Mouse (Mus musculus) thymus, adult 2 months (tissue): ENCODE results near the gene Col23a1.

Source experiments
- CTCF ChIP-seq: fragments of 200-500 bp; IDR thresholded peaks from 2 replicates; pipeline ENCODE4 v1.5.1; 2012; ENCODE audit warnings: mild to moderate bottlenecking, control low read depth, low read length, moderate library complexity, borderline replicate concordance; ENCODE audit not compliant: control insufficient read depth, poor library complexity, insufficient read depth; ENCODE audit errors: extremely low read depth
- POLR2A ChIP-seq: fragments of 200-500 bp; IDR thresholded peaks from 2 replicates; pipeline ENCODE4 v1.6.1; 2012; ENCODE audit warnings: mild to moderate bottlenecking, low read length, control low read depth, moderate library complexity; ENCODE audit not compliant: control insufficient read depth, poor library complexity, insufficient read depth; ENCODE audit errors: extremely low read depth

- TF ChIP-seq CTCF, result no peak
- TF ChIP-seq POLR2A, result no peak
These were observed 104.7 kb downstream of the Col23a1 start for GRCm38 (mm10) chr11:51394301-51394865.
